Mouse (Mus musculus): Measurements from ENCODE around the gene Orc1.
A peak's percentile ranks its signal among the peaks of the same experiment; 100 is the strongest.

- TF ChIP-seq CTCF (IDR thresholded peaks at IDR 0.05; ENCODE audit: borderline replicate concordance, extremely low read depth, insufficient read depth, insufficient read length), result no peak
- peak; percentile 14; the same call in 1 of the 2 replicates for TF ChIP-seq POLR2A (IDR thresholded peaks at IDR 0.05; ENCODE audit: borderline replicate concordance, extremely low read depth, insufficient read depth, insufficient read length, poor library complexity, severe bottlenecking)
These were observed at the start of gene Orc1, which contains the start of gene Prpf38a for GRCm38 (mm10) chr4:108578840-108579742.
